Mouse (Mus musculus) kidney, embryonic 16.5 days (tissue): ENCODE data around the gene Sap18. TPM values are rescaled to one million over a fixed set of nuclear protein-coding genes. Genes with fewer than 3 reads are reported as not detected.
"Not testable (repeated sequence)": the region's sequence is repeated elsewhere in the genome, so short reads cannot be mapped to it uniquely, and the experiment has no call there.

Experiments
- ATAC-seq: fragments of 200-750 bp; cut with Nextera tagmentation; 2 replicates; pipeline ENCODE4 v1.8.0; 2017; ENCODE audit warnings: moderate TSS enrichment; ENCODE audit not compliant: low FRiP score, low TSS enrichment
- H3K27ac ChIP-seq: fragments of 300-500 bp; sonication (generic); 2 replicates; pipeline ENCODE4 v1.5.1; 2014; ENCODE audit warnings: low read length
- H3K27me3 ChIP-seq: fragments of 300-500 bp; sonication (generic); 2 replicates; pipeline ENCODE4 v1.6.1; 2014; ENCODE audit warnings: low read length, control low read depth, mixed read lengths; ENCODE audit not compliant: insufficient read depth
- H3K36me3 ChIP-seq: fragments of 300-500 bp; sonication (generic); 2 replicates; pipeline ENCODE4 v1.6.1; 2014; ENCODE audit warnings: low read length, control low read depth, mixed read lengths; ENCODE audit not compliant: insufficient read depth
- H3K4me1 ChIP-seq: fragments of 300-500 bp; sonication (generic); 2 replicates; pipeline ENCODE4 v1.6.1; 2014; ENCODE audit warnings: low read length, control low read depth, mixed read lengths; ENCODE audit not compliant: insufficient read depth
- H3K4me2 ChIP-seq: fragments of 300-500 bp; sonication (generic); replicated peaks from 2 replicates; pipeline ENCODE4 v1.6.1; 2014; ENCODE audit warnings: low read depth, low read length
- H3K4me3 ChIP-seq: fragments of 300-500 bp; sonication (generic); 2 replicates; pipeline ENCODE4 v1.5.1; 2014; ENCODE audit warnings: mild to moderate bottlenecking, low read length
- H3K9ac ChIP-seq: fragments of 300-500 bp; sonication (generic); replicated peaks from 2 replicates; pipeline ENCODE4 v1.6.1; 2014; ENCODE audit warnings: low read length
- H3K9me3 ChIP-seq: fragments of 300-500 bp; sonication (generic); 2 replicates; pipeline ENCODE4 v1.6.1; 2016; ENCODE audit warnings: low read length, control low read depth
- microRNA-seq: library from miRNA; unstranded; fragments of <30 nt; microRNA quantifications from one replicate; pipeline ENCODE4, GENCODE M21; 2016
- polyA plus RNA-seq: library from polyadenylated mRNA; unstranded; fragments of >200 nt; fragmentation: Nextera tagmentation; extraction: Ambion mirVana; gene quantifications from 2 replicates; pipeline ENCODE4 v1.2.1, GENCODE M21; 2015

Sap18 gene
- polyA plus RNA-seq, 1 experiment from 2014 or later: 25.4 TPM

DNA sequence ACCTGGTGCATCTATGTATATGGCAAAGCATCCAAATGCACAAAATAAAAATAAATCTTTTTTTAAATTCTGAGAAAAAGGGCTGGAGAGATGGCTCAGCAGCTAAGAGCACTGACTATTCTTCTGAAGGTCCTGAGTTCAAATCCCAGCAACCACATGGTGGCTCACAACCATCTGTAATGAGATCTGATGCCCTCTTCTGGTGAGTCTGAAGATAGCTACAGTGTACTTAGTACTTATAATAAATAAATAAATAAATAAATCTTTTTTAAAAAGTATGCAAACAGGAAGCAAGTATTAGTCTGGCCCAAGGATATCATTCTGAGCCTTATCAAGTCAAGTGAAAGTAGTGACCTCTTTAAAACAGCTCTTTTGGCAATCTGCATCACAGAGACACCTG, 58.1 kb downstream of the Sap18 start:
- H3K27ac ChIP-seq, H3K27me3 ChIP-seq, H3K4me2 ChIP-seq, H3K36me3 ChIP-seq, ATAC-seq, H3K4me1 ChIP-seq, H3K9me3 ChIP-seq, H3K4me3 ChIP-seq, H3K9ac ChIP-seq: not testable (repeated sequence)

Small RNAs within 50 kb of the gene (microRNA-seq; reads per million reads assigned to microRNA genes)
- gene Mir3077: not detected

Other genes starting within 250 kb of the Sap18 start
- gene Eef1akmt1, start 226.6 kb upstream of the Sap18 start, polyA plus RNA-seq: 81.1 and 88.1 TPM in 2 replicates
- gene Xpo4, start 132.8 kb upstream of the Sap18 start, polyA plus RNA-seq: 19.8 and 24.3 TPM in 2 replicates
- gene Gm49361, start 52.1 kb upstream of the Sap18 start, polyA plus RNA-seq: not detected in 2 replicates
- 25.9 and 27.7 TPM in 2 replicates for gene Lats2, start 39.8 kb upstream of the Sap18 start, polyA plus RNA-seq
- 40.5 and 42.1 TPM in 2 replicates for gene Ska3, start 28.0 kb downstream of the Sap18 start, polyA plus RNA-seq
- 160 and 161 TPM in 2 replicates for gene Mrpl57, start 28.1 kb downstream of the Sap18 start, polyA plus RNA-seq
- 64.9 and 67.9 TPM in 2 replicates for gene Zdhhc20, start 92.1 kb downstream of the Sap18 start, polyA plus RNA-seq
- 86.2 and 92.1 TPM in 2 replicates for gene Micu2, start 201.1 kb downstream of the Sap18 start, polyA plus RNA-seq